Mouse (Mus musculus): ENCODE measurements at regions not wholly inside any gene's neighbourhood (a gene's known extent, or its start where the extent isn't known, plus 50 kb on each side); places are given as distances from the start of the nearest gene placed in this dataset.
"Not testable (repeated sequence)": the region's sequence is repeated elsewhere in the genome, so short reads cannot be mapped to it uniquely, and the experiment has no call there.

DNA sequence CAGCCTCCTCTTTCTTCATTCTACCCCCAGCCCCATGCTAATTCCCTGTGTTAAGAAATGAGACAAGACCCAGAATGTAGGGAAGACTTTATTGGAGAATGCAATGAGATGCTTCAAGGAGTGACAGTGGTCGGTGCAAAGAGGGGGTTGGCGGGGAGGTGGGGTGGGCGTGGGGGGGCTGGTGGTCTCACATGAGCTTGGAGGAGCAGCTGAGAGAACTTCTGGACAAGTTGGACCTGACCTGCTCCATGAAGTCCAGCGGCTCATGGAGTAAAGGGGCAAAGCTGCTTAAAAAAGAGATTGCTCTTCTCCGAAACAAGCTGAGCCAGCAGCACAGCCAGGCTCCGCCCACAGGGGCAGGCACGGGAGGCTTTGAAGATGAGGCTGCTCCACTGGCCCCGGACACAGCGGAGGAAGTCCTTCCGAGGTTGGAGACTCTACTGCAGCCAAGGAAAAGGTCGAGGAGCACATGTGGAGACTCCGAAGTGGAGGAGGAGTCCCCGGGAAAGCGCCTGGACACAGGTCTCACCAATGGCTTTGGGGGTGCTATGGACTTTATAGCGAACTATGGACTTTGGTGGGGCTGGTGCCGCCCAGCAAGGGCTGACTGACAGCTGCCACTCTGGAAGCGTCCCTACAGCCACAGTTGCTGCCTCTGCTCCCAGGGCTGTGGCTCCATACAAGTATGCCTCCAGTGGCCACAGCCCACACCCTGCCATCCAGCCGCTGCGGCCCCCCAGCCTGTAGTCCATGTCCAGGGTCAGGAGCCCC, 161.7 kb downstream of the Plxna1 start:
- H3K9ac ChIP-seq (ENCODE audit: low read depth, low read length); H3K36me3 ChIP-seq (ENCODE audit: control insufficient read depth, insufficient read depth, low read length); H3K27me3 ChIP-seq (ENCODE audit: control insufficient read depth, insufficient read depth, low read depth, low read length); ATAC-seq; H3K27ac ChIP-seq (ENCODE audit: low read length); H3K9me3 ChIP-seq (replicated peaks; ENCODE audit: control insufficient read depth, low read length, poor library complexity, severe bottlenecking); H3K4me1 ChIP-seq (ENCODE audit: control insufficient read depth, insufficient read depth, low read length): not testable (repeated sequence)
- peak overlapping the region; percentile 50 for H3K4me2 ChIP-seq (ENCODE audit: low read length)
- H3K4me3 ChIP-seq (ENCODE audit: low read depth, low read length), result peak overlapping the region; percentile 27
- 8% methylated on average over 19 of the region's 19 CpGs for WGBS

DNA sequence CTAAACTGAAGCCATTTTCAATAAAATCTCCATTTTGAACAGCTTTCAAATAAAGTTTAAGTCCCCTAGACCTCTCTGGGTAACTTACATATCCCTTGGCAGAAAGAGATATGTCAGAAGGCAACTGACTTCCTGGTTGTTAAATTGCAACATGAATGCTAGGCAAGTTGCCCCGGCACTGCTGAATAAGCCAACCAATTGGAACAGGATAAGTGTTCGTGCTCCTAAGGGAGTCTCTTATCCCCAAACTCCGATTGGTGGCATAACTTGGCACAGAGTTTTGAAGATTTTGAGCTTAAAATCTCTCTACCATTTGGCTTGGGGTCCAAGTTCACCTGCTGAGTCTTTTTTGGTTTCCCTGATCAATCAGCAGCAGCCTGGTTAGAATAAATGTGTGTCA, 147.4 kb downstream of the Plxna1 start:
- H3K4me1 ChIP-seq (ENCODE audit: control insufficient read depth, insufficient read depth, low read length), result no peaks in the 10 kb centered on the region
- H3K9me3 ChIP-seq (replicated peaks; ENCODE audit: control insufficient read depth, low read length, poor library complexity, severe bottlenecking), result no peaks in the 10 kb centered on the region
- H3K4me3 ChIP-seq (ENCODE audit: low read depth, low read length), result no peak overlapping the region
- ATAC-seq, result no peak
- 59% methylated on average over 3 of the region's 3 CpGs for WGBS
- no peak overlapping the region for H3K4me2 ChIP-seq (ENCODE audit: low read length)
- no peaks in the 10 kb centered on the region for H3K27me3 ChIP-seq (ENCODE audit: control insufficient read depth, insufficient read depth, low read depth, low read length)
- H3K27ac ChIP-seq (ENCODE audit: low read length), result no peak overlapping the region
- H3K9ac ChIP-seq (ENCODE audit: low read depth, low read length), result no peak overlapping the region
- no peaks in the 10 kb centered on the region for H3K36me3 ChIP-seq (ENCODE audit: control insufficient read depth, insufficient read depth, low read length)

DNA sequence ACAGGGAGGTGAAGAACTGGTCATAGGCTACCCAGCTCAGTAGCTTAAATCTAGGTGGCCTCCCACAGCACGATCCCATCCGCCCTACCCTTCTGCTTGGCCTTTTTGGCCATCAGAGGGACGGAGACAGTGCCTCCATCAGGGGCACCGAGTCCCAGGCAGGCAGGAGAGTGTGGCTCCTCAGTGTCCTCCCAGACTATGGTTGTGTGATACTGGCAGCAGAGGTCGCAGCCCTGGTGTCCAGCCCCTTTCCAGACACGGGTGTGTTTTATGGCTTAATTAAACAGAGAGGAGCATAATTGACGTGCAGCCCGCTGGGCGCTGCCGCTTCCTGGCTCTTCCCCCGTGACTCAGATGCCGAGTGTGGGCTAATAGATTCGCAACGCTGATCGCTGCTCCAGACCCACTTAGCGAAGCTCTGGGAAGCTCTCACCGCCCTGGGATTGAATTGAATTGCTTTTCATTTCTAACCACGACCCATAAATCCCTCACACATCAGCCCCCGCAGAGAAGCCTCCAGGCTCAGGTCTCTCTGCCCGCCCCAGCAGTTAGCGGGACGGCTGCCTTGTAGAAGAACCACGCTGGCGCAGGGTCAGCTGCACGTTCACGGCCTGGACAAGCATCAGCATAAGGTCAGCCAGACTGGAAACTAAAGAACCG, 126.9 kb downstream of the Plxna1 start:
- peak overlapping the region; percentile 69 for H3K27ac ChIP-seq (ENCODE audit: low read length)
- H3K4me2 ChIP-seq (ENCODE audit: low read length), result peak overlapping the region; percentile 47
- no peaks in the 10 kb centered on the region for H3K36me3 ChIP-seq (ENCODE audit: control insufficient read depth, insufficient read depth, low read length)
- peaks cover 51% of the 10 kb centered on the region for H3K4me1 ChIP-seq (ENCODE audit: control insufficient read depth, insufficient read depth, low read length)
- H3K9ac ChIP-seq (ENCODE audit: low read depth, low read length), result peak overlapping the region; percentile 52
- H3K9me3 ChIP-seq (replicated peaks; ENCODE audit: control insufficient read depth, low read length, poor library complexity, severe bottlenecking), result no peaks in the 10 kb centered on the region
- ATAC-seq, result peak; percentile 49
- H3K4me3 ChIP-seq (ENCODE audit: low read depth, low read length), result peak overlapping the region; percentile 13; the same call in 1 of the 2 replicates
- WGBS, result 7% methylated on average over 27 of the region's 27 CpGs
- no peaks in the 10 kb centered on the region for H3K27me3 ChIP-seq (ENCODE audit: control insufficient read depth, insufficient read depth, low read depth, low read length)

DNA sequence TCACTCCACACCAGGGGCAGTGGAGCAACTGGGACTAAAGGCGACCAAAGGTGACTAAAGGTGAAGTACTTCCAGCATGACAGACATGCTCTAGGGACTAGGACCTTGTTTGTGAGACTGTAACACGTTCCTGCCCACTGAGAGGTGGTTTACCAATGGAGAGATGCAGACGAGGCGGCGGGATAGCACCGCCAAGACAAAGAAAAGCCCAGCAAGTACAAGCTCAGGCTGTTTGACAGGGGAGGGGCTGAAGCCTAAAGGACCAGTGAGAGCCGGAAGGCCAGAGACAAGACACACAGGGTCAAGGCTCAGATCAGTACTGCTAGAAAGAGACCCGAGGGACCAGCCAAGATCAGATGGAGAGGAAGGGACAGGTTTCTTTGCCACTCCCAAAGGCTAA, 126.2 kb downstream of the Plxna1 start:
- Histone ChIP-seq H3K4me2 (ENCODE audit: low read length) (peak overlapping the region; percentile 47; the same call in 1 of the 2 replicates), H3K36me3 (ENCODE audit: control insufficient read depth, insufficient read depth, low read length) (no peaks in the 10 kb centered on the region), H3K27ac (ENCODE audit: low read length) (peak overlapping the region; percentile 69), H3K27me3 (ENCODE audit: control insufficient read depth, insufficient read depth, low read depth, low read length) (no peaks in the 10 kb centered on the region), H3K4me1 (ENCODE audit: control insufficient read depth, insufficient read depth, low read length) (peaks cover 51% of the 10 kb centered on the region), H3K4me3 (ENCODE audit: low read depth, low read length) (no peak overlapping the region), H3K9me3 (replicated peaks; ENCODE audit: control insufficient read depth, low read length, poor library complexity, severe bottlenecking) (no peaks in the 10 kb centered on the region), H3K9ac (ENCODE audit: low read depth, low read length) (peak overlapping the region; percentile 10; the same call in 1 of the 2 replicates)
- no peak for ATAC-seq
- 13% methylated on average over 8 of the region's 8 CpGs for WGBS

DNA sequence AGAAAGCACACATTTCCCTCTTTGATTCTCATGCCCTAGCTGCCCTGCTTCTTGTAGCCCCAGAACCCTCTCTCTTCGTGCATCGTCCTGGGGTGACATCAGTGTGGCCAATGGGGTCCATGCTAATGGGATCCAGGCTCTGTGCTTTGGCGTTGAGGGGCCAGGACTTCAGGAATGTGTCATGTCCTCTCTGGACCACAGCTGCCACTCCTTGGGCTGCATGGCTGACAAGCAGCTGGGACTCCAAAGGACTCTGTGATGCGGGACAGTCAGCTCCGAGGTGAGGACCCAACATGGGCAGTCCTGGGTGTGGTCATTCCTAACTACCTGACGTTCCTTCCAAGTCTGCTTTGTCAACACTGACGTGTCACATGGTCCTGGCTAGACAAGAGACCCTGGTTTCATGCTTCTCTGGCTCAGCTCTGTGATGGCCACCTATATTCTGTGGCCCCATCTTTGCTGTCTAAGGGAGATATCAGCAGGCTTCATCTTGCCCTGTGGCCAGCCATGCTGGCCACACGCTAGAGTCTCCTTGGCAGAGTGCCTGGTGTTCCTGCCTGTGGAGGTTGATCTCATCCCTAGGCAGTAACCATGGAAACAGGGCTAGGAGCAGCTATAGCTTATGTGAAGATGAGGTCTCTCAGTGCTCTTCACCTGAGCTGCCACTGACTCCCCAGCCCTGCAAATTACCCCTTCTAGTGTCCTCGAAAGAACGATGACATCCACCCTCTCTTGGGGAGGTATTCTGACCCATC, 125.4 kb downstream of the Plxna1 start:
- Histone ChIP-seq H3K9me3 (replicated peaks; ENCODE audit: control insufficient read depth, low read length, poor library complexity, severe bottlenecking) (no peaks in the 10 kb centered on the region), H3K4me3 (ENCODE audit: low read depth, low read length) (no peak overlapping the region), H3K4me1 (ENCODE audit: control insufficient read depth, insufficient read depth, low read length) (peaks cover 51% of the 10 kb centered on the region), H3K27me3 (ENCODE audit: control insufficient read depth, insufficient read depth, low read depth, low read length) (no peaks in the 10 kb centered on the region), H3K27ac (ENCODE audit: low read length) (peak overlapping the region; percentile 69), H3K4me2 (ENCODE audit: low read length) (no peak overlapping the region), H3K9ac (ENCODE audit: low read depth, low read length) (0 out of 2 replicates have a peak overlapping the region, but pooled peaks have one; percentile 17), H3K36me3 (ENCODE audit: control insufficient read depth, insufficient read depth, low read length) (no peaks in the 10 kb centered on the region)
- ATAC-seq, result peak; percentile 61
- 64% methylated on average over 10 of the region's 10 CpGs for WGBS

DNA sequence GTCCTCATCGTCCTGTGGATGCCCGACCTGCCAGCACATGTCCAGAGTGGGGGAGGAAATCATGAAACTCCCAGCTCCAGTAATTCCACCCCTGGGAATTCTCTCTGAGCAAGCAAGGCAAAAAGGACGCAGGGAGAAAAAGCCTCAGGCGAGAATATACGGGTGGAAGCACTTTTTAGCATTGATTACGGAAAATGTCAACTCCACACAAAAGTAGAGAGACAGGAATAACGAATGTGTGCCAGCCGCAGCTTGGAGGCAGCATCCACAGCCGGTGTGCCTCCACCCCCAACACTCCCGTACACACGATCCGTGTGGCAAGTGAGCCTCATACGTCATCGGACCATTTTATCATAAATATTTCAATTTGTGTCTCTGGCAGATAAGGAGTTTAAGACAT, 123.5 kb downstream of the Plxna1 start:
- H3K4me2 ChIP-seq (ENCODE audit: low read length), result peak overlapping the region; percentile 8; the same call in 1 of the 2 replicates
- no peak overlapping the region for H3K4me3 ChIP-seq (ENCODE audit: low read depth, low read length)
- 36% methylated on average over 14 of the region's 14 CpGs for WGBS
- H3K27me3 ChIP-seq (ENCODE audit: control insufficient read depth, insufficient read depth, low read depth, low read length), result no peaks in the 10 kb centered on the region
- peaks cover 60% of the 10 kb centered on the region for H3K4me1 ChIP-seq (ENCODE audit: control insufficient read depth, insufficient read depth, low read length)
- H3K9ac ChIP-seq (ENCODE audit: low read depth, low read length), result no peak overlapping the region; the same call in 1 of the 2 replicates
- ATAC-seq, result no peak; the same call in 1 of the 2 replicates
- no peaks in the 10 kb centered on the region for H3K9me3 ChIP-seq (replicated peaks; ENCODE audit: control insufficient read depth, low read length, poor library complexity, severe bottlenecking)
- no peaks in the 10 kb centered on the region for H3K36me3 ChIP-seq (ENCODE audit: control insufficient read depth, insufficient read depth, low read length)
- H3K27ac ChIP-seq (ENCODE audit: low read length), result peak overlapping the region; percentile 90

DNA sequence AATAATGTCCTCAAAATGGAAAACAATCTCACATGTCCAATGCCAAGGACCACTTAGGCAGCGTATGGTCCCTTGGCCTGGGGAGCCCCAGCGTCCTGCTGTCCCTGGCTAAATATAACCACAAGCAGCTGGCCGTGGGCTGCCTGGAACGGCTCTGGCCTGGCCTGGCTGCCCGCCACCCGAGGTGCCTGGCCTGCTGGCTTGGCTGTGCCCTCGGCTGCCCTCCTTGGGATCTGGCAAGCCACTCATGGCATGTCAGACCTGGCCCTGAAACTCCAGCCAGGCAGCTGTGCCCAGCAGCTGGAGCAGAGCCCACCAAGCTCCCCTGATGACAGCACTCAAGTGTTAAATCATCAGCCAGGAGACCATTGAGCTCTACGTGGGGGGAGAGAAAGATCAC, 122.9 kb downstream of the Plxna1 start:
- Histone ChIP-seq H3K4me1 (ENCODE audit: control insufficient read depth, insufficient read depth, low read length) (peaks cover 60% of the 10 kb centered on the region), H3K27ac (ENCODE audit: low read length) (peak overlapping the region; percentile 90), H3K9me3 (replicated peaks; ENCODE audit: control insufficient read depth, low read length, poor library complexity, severe bottlenecking) (no peaks in the 10 kb centered on the region), H3K4me2 (ENCODE audit: low read length) (no peak overlapping the region; the same call in 1 of the 2 replicates), H3K36me3 (ENCODE audit: control insufficient read depth, insufficient read depth, low read length) (no peaks in the 10 kb centered on the region), H3K9ac (ENCODE audit: low read depth, low read length) (peak overlapping the region; percentile 44; the same call in 1 of the 2 replicates), H3K27me3 (ENCODE audit: control insufficient read depth, insufficient read depth, low read depth, low read length) (no peaks in the 10 kb centered on the region), H3K4me3 (ENCODE audit: low read depth, low read length) (no peak overlapping the region)
- WGBS, result 34% methylated on average over 8 of the region's 8 CpGs
- no peak for ATAC-seq

DNA sequence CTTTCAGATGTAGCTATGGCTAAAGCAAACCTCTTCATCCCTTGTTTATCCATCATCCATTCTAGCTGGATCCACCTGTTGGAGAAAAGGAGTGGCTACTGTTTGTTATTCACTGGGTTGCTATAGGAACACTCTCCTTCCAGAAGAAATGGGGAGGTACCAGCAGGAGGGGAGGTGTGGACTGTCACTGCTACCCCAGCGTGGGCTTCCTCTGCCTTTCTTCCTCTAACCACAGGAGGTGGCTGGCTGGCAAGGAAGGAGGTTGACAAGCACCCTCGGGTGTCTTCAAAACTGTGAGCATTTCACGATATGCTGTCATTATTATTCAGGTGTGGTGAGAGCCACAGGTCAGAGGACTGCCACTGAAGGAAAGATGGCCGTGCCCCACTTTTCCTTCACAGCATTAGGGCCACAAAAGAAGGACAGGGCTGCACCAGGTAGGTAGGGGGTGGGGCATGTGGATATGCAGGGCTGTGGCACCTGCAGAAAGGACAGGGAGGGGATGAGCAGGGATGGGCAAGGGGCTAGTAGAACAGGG, 122.2 kb downstream of the Plxna1 start:
- peak overlapping the region; percentile 3; the same call in 1 of the 2 replicates for H3K4me2 ChIP-seq (ENCODE audit: low read length)
- H3K27me3 ChIP-seq (ENCODE audit: control insufficient read depth, insufficient read depth, low read depth, low read length), result no peaks in the 10 kb centered on the region
- no peaks in the 10 kb centered on the region for H3K36me3 ChIP-seq (ENCODE audit: control insufficient read depth, insufficient read depth, low read length)
- peak overlapping the region; percentile 90 for H3K27ac ChIP-seq (ENCODE audit: low read length)
- H3K4me3 ChIP-seq (ENCODE audit: low read depth, low read length), result no peak overlapping the region
- no peak overlapping the region for H3K9ac ChIP-seq (ENCODE audit: low read depth, low read length)
- H3K9me3 ChIP-seq (replicated peaks; ENCODE audit: control insufficient read depth, low read length, poor library complexity, severe bottlenecking), result no peaks in the 10 kb centered on the region
- 25% methylated on average over 4 of the region's 4 CpGs for WGBS
- peaks cover 60% of the 10 kb centered on the region for H3K4me1 ChIP-seq (ENCODE audit: control insufficient read depth, insufficient read depth, low read length)
- no peak for ATAC-seq

Measured in midbrain, embryonic 16.5 days (tissue).